Mouse (Mus musculus) cerebellum, postnatal 36 days (tissue): ENCODE measurements around the gene Tgfbr1.

ENCODE experiments used
- DNase-seq, 2 experiments: peaks; one replicate each; pipeline ENCODE4 v3.0.0; 2021 to 2022; ENCODE audit warnings: mixed read lengths in 2 of 2

Gene Tgfbr1

GRCm38 (mm10) chr4:47352803-47353388, at the start of gene Tgfbr1:
Gene Tgfbr1 (plus strand): TSS chr4:47353222.
- DNase-seq, result peak; percentile 78 to 88

GRCm38 (mm10) chr4:47303340-47303998, 49.6 kb upstream of the Tgfbr1 start:
- DNase-seq, result no peak

GRCm38 (mm10) chr4:47309886-47310625, 43.0 kb upstream of the Tgfbr1 start:
- DNase-seq, result no peak

DNA sequence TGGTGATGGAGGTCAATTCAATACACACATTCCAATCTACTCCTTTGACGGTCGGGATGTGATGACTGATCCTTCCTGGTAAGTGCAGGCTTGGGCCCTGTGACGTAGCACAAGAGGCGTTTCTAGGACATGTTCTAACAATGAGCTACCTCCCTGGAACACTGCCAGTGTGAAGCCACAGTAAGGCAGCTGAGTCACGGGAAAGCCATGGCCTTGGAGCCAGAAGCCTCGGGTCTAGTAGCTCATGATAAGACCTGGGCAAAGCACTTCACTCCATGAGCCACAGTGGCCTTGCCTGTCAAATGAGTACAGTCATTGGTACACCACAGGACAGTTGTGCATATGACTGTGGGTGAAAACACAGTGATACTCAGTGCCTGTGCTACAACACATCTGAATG, 42.2 kb upstream of the Tgfbr1 start:
- no peak for DNase-seq

- no peak for DNase-seq
Measured at GRCm38 (mm10) chr4:47311467-47311866, 41.6 kb upstream of the Tgfbr1 start.

- no peak for DNase-seq
Measured at GRCm38 (mm10) chr4:47311929-47312328, 41.1 kb upstream of the Tgfbr1 start.

- no peak for DNase-seq
Measured at GRCm38 (mm10) chr4:47312676-47313075, 40.3 kb upstream of the Tgfbr1 start.

DNA sequence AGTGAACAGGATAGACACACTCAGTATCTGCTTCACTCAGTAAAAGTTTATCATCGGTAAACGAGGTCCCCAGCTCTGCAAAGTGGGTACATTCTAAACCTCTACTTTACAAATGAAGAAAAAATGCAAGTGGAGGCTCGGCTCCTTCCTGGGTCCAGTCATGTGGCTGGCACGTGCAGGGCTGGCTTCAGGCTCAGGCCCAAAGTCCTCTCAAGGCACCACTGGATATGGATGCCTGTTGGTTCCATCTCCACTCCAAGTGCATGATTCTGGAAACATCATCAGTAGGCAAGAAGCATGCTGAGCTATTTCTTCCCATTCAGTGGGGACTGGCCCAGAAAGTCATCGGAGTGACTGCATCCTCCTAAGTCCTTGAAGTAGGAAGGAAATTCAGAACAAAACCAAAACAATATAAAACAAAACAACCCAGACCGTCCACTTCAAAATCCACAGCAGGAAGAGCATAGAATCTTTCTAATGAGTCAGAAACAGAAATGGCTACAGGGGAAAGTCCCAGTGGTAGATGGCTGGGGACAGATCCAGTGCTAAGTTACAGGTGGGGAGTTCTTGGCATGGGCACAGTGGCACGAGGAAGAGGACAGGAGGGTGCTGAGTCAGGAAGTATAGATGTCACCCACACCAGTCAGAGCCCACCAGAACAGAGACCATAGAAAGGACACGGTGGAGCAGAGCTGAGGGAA, 39.2 kb upstream of the Tgfbr1 start:
- no peak for DNase-seq

DNA sequence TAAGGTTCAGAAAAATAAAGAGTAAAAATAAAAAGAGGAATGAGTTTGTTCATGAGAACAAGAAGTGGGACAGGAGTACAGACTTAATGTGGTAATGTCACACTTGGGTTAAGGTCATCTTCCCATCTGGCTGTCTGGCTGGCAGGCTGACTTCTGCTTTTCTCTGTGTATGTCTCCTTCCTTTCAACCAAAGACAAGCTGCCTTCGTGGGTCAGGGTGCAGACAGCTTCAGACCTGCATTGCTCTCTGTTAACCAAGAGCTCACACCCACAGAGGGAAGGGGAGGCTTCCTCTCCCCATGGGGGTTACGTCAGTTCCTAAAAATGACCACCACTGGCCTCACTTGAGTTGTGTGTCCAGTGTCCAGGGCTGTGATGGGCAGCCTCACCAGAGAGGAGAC, 37.6 kb upstream of the Tgfbr1 start:
- no peak for DNase-seq

DNA sequence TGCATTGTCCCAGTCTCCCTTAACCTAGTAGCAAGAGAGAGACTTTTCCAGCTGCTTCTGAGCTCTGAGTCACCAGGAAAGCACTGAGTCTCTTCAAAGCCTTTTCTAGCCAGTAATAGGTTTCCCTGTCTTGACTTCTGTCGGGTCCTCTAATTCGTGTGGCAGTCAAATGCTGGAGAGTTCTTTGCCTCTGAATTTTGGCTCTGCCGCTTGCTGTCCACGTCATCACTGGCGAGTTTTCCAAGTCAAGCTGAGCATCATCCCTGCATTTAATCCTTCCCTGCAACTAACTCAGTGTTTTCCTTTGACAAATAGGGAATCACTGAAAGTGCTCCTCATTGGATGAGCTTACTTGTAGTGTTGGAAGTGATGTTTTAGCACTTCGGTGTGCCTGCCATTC, 36.6 kb upstream of the Tgfbr1 start:
- peak in 1 of 2 experiments; percentile 25 for DNase-seq

- no peak for DNase-seq
Measured at GRCm38 (mm10) chr4:47319561-47320321, 33.3 kb upstream of the Tgfbr1 start.

DNA sequence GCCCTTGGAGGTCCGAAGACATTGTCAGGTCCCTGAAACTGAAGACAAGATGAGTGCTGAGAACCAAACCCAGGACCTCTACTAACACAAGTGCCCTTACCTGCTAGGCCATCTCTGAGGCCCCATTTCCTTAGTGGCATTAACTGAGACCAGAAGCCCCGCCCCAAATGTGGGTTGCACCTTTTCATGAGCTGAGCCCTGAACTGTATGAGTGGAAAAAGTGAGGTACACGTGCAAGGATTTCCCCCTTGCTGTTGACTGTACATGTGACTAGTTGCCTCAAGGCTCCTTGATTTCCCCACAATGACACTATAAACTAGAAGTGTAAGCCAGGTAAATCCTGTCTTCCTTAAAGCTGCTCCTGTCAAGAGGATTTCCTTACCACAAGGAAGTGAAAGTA, 30.7 kb upstream of the Tgfbr1 start:
- DNase-seq, result no peak

GRCm38 (mm10) chr4:47324206-47324605, 28.8 kb upstream of the Tgfbr1 start:
- no peak for DNase-seq

GRCm38 (mm10) chr4:47327782-47328181, 25.2 kb upstream of the Tgfbr1 start:
- no peak for DNase-seq

DNA sequence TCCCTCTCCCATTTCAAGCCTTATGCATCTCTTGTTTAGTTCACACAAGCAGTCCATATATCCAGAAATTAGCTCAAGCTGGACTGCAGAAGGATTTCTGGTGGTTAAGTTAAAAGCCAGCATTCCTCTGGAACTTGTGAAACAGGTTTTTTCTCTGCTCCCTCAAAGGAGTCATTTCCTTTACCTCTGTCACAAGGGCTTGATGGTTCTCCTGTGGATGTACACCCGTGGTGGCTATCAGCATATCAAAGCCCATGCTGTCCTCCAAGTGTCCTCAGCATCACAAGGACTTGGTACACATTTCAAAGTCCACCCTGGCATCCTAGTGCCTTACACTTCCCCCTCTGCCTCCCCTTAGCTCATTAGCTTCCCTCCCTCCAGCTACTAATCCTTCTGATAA, 23.7 kb upstream of the Tgfbr1 start:
- no peak for DNase-seq

GRCm38 (mm10) chr4:47330378-47331052, 22.5 kb upstream of the Tgfbr1 start:
- DNase-seq, result no peak

DNA sequence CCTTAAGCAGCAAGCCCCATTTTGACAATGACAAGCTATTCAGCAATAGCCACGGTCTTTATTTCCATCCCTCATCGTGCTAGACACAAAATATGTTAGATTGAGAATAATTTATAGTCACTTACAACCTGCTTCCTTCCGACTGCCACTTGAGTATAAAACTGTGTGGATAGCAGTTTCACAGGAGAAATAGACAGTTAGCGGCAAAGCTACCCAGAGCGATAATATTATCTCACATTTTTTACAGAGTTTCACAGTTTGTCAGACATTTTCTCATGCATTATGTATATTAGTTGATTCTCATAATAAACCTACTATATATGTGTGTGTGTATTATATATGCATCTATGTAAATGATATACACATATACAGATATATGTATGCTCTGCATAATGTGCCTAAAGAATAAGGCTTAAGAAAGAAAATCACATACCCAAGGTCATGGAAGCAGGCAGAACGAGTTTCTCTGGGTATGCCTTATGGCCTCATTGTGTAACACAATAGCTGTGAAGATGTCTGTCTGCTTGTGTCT, 20.1 kb upstream of the Tgfbr1 start:
- DNase-seq, result no peak

GRCm38 (mm10) chr4:47333541-47333940, 19.5 kb upstream of the Tgfbr1 start:
- DNase-seq, result no peak

- DNase-seq, result no peak
Measured at GRCm38 (mm10) chr4:47336941-47337600, 16.0 kb upstream of the Tgfbr1 start.

DNA sequence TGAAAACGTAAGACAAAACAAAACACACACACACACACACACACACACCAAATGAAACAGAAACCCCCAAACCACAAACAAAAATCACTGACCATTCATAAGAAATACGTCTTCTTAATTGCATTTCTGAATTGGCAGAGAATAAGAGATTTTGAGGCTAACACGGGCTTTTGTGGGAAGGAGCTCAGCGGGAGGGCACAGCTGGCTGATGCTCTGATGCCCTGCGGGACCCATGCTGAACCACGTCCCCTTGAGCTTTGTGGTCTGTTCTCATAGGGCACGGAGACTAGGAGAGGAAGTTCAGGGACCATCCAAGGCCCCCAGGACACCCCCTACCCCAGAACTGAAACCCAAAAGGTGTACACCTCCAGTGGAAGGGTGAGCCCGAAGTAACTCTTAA, 10.4 kb upstream of the Tgfbr1 start:
- DNase-seq, result no peak

- no peak for DNase-seq
Measured at GRCm38 (mm10) chr4:47347022-47347421, 6.0 kb upstream of the Tgfbr1 start.
